Mouse (Mus musculus): ENCODE results near the gene Cpeb3. TPM values are rescaled to one million over a fixed set of nuclear protein-coding genes. Genes with fewer than 3 reads are reported as not detected.

Cpeb3 gene
- 0.63 and 0.95 TPM in 2 replicates for polyA plus RNA-seq (2014; fragmentation: Nextera tagmentation; extraction: Ambion mirVana)

- DNase-seq, result peak; percentile 81
- WGBS, result 2% methylated on average over 15 of the region's 15 CpGs
- Histone ChIP-seq H3K27me3 (ENCODE audit: insufficient read depth, low read length) (no peaks in the 10 kb centered on the region), H3K4me1 (ENCODE audit: insufficient read depth) (peaks cover 12% of the 10 kb centered on the region), H3K9ac (peak within 1 kb of the TSS; percentile 98), H3K36me3 (ENCODE audit: insufficient read depth) (peaks cover 28% of the 10 kb centered on the region), H3K4me2 (peak within 1 kb of the TSS; percentile 94), H3K27ac (ENCODE audit: low read depth) (peak within 1 kb of the TSS; percentile 91), H3K4me3 (ENCODE audit: low read depth, low read length) (peak within 1 kb of the TSS; percentile 99), H3K9me3 (ENCODE audit: low read depth, low read length) (no peaks in the 10 kb centered on the region)
- peak; percentile 49 for TF ChIP-seq CTCF (IDR thresholded peaks at IDR 0.05; ENCODE audit: low read depth)
- ATAC-seq (ENCODE audit: insufficient read depth), result no peak
Observed at GRCm38 (mm10) chr19:37208176-37208755, at the start of gene Cpeb3. Cpeb3 (minus strand) TSS chr19:37208601.

DNA sequence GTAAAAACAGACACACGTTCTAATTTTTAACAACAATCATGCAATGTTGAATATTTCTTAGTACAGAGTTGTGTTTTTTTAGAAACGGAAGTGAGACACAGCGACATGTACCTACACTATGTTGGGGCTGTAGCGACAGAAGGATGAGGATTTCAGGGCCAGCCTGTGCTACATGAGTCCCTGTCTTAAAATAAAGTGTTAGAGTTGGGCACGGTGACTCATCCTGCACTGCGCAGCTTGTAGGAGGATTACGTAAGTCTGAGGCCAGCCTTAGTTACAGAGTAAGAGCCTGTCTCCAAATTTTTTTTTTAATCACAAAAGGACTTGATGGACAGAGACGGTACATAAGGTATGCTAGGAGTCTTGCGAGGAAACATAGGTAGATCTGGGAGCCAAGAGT, 46.9 kb upstream of the Cpeb3 start:
- no peak for TF ChIP-seq CTCF (IDR thresholded peaks at IDR 0.05; ENCODE audit: low read depth)
- Histone ChIP-seq H3K27me3 (ENCODE audit: insufficient read depth, low read length) (no peaks in the 10 kb centered on the region), H3K36me3 (ENCODE audit: insufficient read depth) (no peaks in the 10 kb centered on the region), H3K4me1 (ENCODE audit: insufficient read depth) (no peaks in the 10 kb centered on the region), H3K9ac (no peak overlapping the region), H3K4me3 (ENCODE audit: low read depth, low read length) (no peak overlapping the region), H3K9me3 (ENCODE audit: low read depth, low read length) (no peaks in the 10 kb centered on the region), H3K27ac (ENCODE audit: low read depth) (no peak overlapping the region), H3K4me2 (no peak overlapping the region)
- 88% methylated on average over 9 of the region's 9 CpGs for WGBS
- DNase-seq, result no peak
- no peak for ATAC-seq (ENCODE audit: insufficient read depth)

DNA sequence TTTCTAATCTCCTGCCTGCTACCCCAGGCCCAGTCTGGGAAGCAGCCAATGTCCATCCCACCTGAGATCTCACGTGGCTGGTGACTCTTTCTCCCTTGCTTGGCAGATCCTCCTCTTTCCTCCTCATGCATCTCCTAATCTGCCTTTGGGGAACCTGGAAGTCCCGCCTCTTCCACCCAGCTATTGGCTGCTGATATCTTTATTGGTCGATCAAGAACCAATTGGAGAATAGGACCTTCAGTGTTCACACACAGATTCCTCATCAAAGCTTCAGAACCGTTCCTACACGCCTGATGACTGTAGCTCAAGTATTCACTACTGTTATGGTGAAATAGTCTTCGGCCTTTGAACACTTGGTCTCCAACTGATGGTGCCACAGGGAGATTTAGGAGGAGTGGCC, 43.7 kb upstream of the Cpeb3 start:
- no peak for ATAC-seq (ENCODE audit: insufficient read depth)
- no peaks in the 10 kb centered on the region for H3K4me1 ChIP-seq (ENCODE audit: insufficient read depth)

DNA sequence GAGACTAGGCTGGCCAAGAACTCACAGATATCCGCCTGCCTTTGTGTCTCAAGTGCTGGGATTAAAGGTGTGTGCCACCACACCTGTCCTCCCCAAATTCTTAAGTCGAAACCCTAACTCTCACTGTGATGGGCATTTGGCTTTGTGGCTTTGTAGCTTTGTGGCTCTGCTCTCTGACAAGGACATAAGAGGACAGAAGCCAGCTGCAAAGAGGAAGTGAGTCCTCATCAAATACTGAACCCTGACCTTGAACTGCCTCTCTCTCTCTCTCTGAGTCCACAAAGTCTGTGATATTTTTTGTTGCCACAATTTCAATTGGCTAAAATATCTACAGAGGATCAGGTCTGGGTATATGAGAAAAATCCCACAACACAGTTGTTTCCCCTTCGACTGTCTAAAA, 39.8 kb upstream of the Cpeb3 start:
- H3K27ac ChIP-seq (ENCODE audit: low read depth), result no peak overlapping the region
- no peaks in the 10 kb centered on the region for H3K27me3 ChIP-seq (ENCODE audit: insufficient read depth, low read length)
- H3K4me1 ChIP-seq (ENCODE audit: insufficient read depth), result no peaks in the 10 kb centered on the region
- DNase-seq (no peak), ATAC-seq (ENCODE audit: insufficient read depth) (no peak)
- no peak overlapping the region for H3K4me3 ChIP-seq (ENCODE audit: low read depth, low read length)
- no peak overlapping the region for H3K4me2 ChIP-seq
- no peaks in the 10 kb centered on the region for H3K36me3 ChIP-seq (ENCODE audit: insufficient read depth)
- WGBS, result 68% methylated on average over 3 of the region's 3 CpGs
- no peak for TF ChIP-seq CTCF (IDR thresholded peaks at IDR 0.05; ENCODE audit: low read depth)
- H3K9me3 ChIP-seq (ENCODE audit: low read depth, low read length), result no peaks in the 10 kb centered on the region
- no peak overlapping the region for H3K9ac ChIP-seq

More for the DNA sequence above, 43.7 kb upstream of the Cpeb3 start:
- H3K36me3 ChIP-seq (ENCODE audit: insufficient read depth), result no peaks in the 10 kb centered on the region
- no peak for TF ChIP-seq CTCF (IDR thresholded peaks at IDR 0.05; ENCODE audit: low read depth)
- DNase-seq, result no peak
- no peak overlapping the region for H3K9ac ChIP-seq
- no peak overlapping the region for H3K4me3 ChIP-seq (ENCODE audit: low read depth, low read length)
- no peak overlapping the region for H3K27ac ChIP-seq (ENCODE audit: low read depth)
- H3K4me2 ChIP-seq, result no peak overlapping the region
- H3K9me3 ChIP-seq (ENCODE audit: low read depth, low read length), result no peaks in the 10 kb centered on the region
- no peaks in the 10 kb centered on the region for H3K27me3 ChIP-seq (ENCODE audit: insufficient read depth, low read length)
- 58% methylated on average over 6 of the region's 6 CpGs for WGBS

- Histone ChIP-seq H3K27ac (ENCODE audit: low read depth) (no peak overlapping the region), H3K9me3 (ENCODE audit: low read depth, low read length) (no peaks in the 10 kb centered on the region), H3K4me3 (ENCODE audit: low read depth, low read length) (no peak overlapping the region), H3K36me3 (ENCODE audit: insufficient read depth) (no peaks in the 10 kb centered on the region), H3K4me1 (ENCODE audit: insufficient read depth) (no peaks in the 10 kb centered on the region), H3K27me3 (ENCODE audit: insufficient read depth, low read length) (no peaks in the 10 kb centered on the region), H3K4me2 (no peak overlapping the region), H3K9ac (no peak overlapping the region)
- TF ChIP-seq CTCF (IDR thresholded peaks at IDR 0.05; ENCODE audit: low read depth), result no peak
- DNase-seq, result no peak
- ATAC-seq (ENCODE audit: insufficient read depth), result no peak
- WGBS, result 32% methylated on average over 3 of the region's 3 CpGs
Observed at GRCm38 (mm10) chr19:37246859-37247258, 38.5 kb upstream of the Cpeb3 start.

DNA sequence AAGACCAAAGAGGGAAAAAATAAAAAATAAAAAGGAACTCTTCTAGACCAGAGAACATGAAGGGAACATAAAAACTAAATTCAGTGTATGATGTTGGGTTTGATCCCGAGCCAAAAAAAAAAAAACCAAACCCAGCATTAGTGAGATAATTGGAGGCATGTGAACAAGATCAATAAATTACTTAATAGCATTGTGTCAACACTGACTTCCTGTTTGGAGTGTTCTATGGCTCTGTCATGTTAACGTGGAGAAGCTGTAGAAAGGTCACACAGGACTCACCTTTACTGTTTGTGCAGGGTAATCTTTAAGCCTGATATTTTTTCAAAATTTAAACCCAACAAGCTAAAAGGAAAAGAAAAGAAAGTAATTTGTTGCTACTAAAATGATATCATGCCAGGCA, 34.3 kb upstream of the Cpeb3 start:
- H3K4me1 ChIP-seq (ENCODE audit: insufficient read depth), result no peaks in the 10 kb centered on the region
- H3K9me3 ChIP-seq (ENCODE audit: low read depth, low read length), result no peaks in the 10 kb centered on the region
- no peaks in the 10 kb centered on the region for H3K27me3 ChIP-seq (ENCODE audit: insufficient read depth, low read length)
- 32% methylated on average over 2 of the region's 2 CpGs for WGBS
- no peak for ATAC-seq (ENCODE audit: insufficient read depth)
- no peak for DNase-seq
- no peaks in the 10 kb centered on the region for H3K36me3 ChIP-seq (ENCODE audit: insufficient read depth)
- TF ChIP-seq CTCF (IDR thresholded peaks at IDR 0.05; ENCODE audit: low read depth), result no peak
- no peak overlapping the region for H3K4me2 ChIP-seq
- H3K4me3 ChIP-seq (ENCODE audit: low read depth, low read length), result no peak overlapping the region
- no peak overlapping the region for H3K9ac ChIP-seq
- H3K27ac ChIP-seq (ENCODE audit: low read depth), result no peak overlapping the region

DNA sequence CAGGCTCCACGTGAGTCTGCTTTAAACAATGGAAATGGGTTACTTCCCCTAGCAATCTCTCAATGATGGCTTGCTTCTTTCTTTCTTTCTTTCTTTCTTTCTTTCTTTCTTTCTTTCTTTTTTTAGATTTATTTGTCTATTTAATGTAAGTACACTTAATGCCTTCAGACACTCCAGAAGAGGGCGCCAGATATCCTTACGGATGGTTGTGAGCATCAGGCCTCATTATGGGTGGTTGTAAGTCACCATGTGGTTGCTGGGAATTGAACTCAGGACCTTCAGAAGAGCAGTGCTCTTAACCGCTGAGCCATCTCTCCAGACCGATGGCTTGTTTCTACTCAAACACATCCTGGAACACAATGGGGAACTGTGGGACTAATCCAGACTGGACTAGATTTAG, 32.8 kb upstream of the Cpeb3 start:
- H3K4me2 ChIP-seq, result no peak overlapping the region
- WGBS, result 66% methylated on average over 5 of the region's 5 CpGs
- no peak overlapping the region for H3K9ac ChIP-seq
- H3K4me1 ChIP-seq (ENCODE audit: insufficient read depth), result no peaks in the 10 kb centered on the region
- DNase-seq (no peak), ATAC-seq (ENCODE audit: insufficient read depth) (no peak)
- peak; percentile 25; the same call in 1 of the 2 replicates for TF ChIP-seq CTCF (IDR thresholded peaks at IDR 0.05; ENCODE audit: low read depth)
- no peak overlapping the region for H3K4me3 ChIP-seq (ENCODE audit: low read depth, low read length)
- H3K36me3 ChIP-seq (ENCODE audit: insufficient read depth), result no peaks in the 10 kb centered on the region
- no peak overlapping the region for H3K27ac ChIP-seq (ENCODE audit: low read depth)
- 0 out of 2 replicates have a peak, but pooled peaks cover 3% of the 10 kb centered on the region for H3K27me3 ChIP-seq (ENCODE audit: insufficient read depth, low read length)
- no peaks in the 10 kb centered on the region for H3K9me3 ChIP-seq (ENCODE audit: low read depth, low read length)

Data from lung, embryonic 14.5 days (tissue).